Mouse (Mus musculus) CH12.LX (cell line): Measurements from ENCODE around the gene Ankrd11. TPM values are rescaled to one million over a fixed set of nuclear protein-coding genes. Genes with fewer than 3 reads are reported as not detected.

Source experiments
- DNase-seq: peaks from one replicate; pipeline ENCODE4 v3.0.0-alpha.2; 2013; ENCODE audit errors: extremely low read depth
- H3K27ac ChIP-seq: 2 replicates; pipeline ENCODE4 v1.5.1; 2012; ENCODE audit warnings: low read depth, mild to moderate bottlenecking, control low read depth, moderate library complexity; ENCODE audit not compliant: insufficient read depth
- H3K27me3 ChIP-seq: replicated peaks from 2 replicates; pipeline ENCODE3; 2012; ENCODE audit warnings: inconsistent platforms
- H3K36me3 ChIP-seq, 2 experiments: replicated peaks in 1 of 2; 2 replicates each; pipeline versions ENCODE3 to v1.6.1; 2012; ENCODE audit warnings: inconsistent platforms in 1 of 2, low read length in 1 of 2, mild to moderate bottlenecking in 1 of 2, mixed read lengths in 1 of 2, moderate library complexity in 1 of 2; ENCODE audit not compliant: control insufficient read depth in 1 of 2, insufficient read depth in 1 of 2
- H3K4me1 ChIP-seq, 2 experiments: 2 replicates each; pipeline ENCODE4 v1.6.1; 2012; ENCODE audit warnings: inconsistent platforms in 1 of 2, moderate library complexity in 1 of 2; ENCODE audit not compliant: insufficient read depth in 2 of 2, control insufficient read depth in 1 of 2
- H3K4me2 ChIP-seq: 2 replicates; pipeline ENCODE4 v1.6.1; 2012; ENCODE audit warnings: low read depth, mild to moderate bottlenecking, control low read depth; ENCODE audit not compliant: poor library complexity, insufficient read depth, severe bottlenecking
- H3K4me3 ChIP-seq, 3 experiments: fragments of 150-350 bp in 1 of 3; sonication (generic) in 1 of 3; replicated peaks in 1 of 3; 2 replicates each; pipeline versions ENCODE3 to v1.5.1; 2011 to 2012; ENCODE audit warnings: low read depth in 2 of 3, low read length in 2 of 3, mild to moderate bottlenecking in 2 of 3, moderate library complexity in 2 of 3, control low read depth in 1 of 3, improper control_type of control experiment in 1 of 3, inconsistent platforms in 1 of 3, mixed read lengths in 1 of 3; ENCODE audit not compliant: poor library complexity in 1 of 3
- H3K79me2 ChIP-seq: replicated peaks from 2 replicates; pipeline ENCODE4 v1.6.1; 2012; ENCODE audit warnings: mild to moderate bottlenecking, moderate library complexity; ENCODE audit not compliant: control insufficient read depth, poor library complexity, insufficient read depth, severe bottlenecking; ENCODE audit errors: extremely low read depth
- H3K9ac ChIP-seq: 2 replicates; pipeline ENCODE4 v1.6.1; 2012; ENCODE audit warnings: low read depth, mild to moderate bottlenecking, control low read depth, moderate library complexity; ENCODE audit not compliant: insufficient read depth
- H3K9me3 ChIP-seq: replicated peaks from 2 replicates; pipeline ENCODE3; 2012; ENCODE audit warnings: low read length, inconsistent platforms, mixed read lengths
- CHD1 ChIP-seq: IDR thresholded peaks from 2 replicates; pipeline ENCODE4 v1.6.1; 2012; ENCODE audit warnings: low read depth, low read length, improper control_type of control experiment, inconsistent platforms
- HCFC1 ChIP-seq: IDR thresholded peaks from 2 replicates; pipeline ENCODE4 v1.6.1; 2012; ENCODE audit warnings: low read depth, mild to moderate bottlenecking, inconsistent platforms, low read length, improper control_type of control experiment
- IRF4 ChIP-seq: IDR thresholded peaks from 2 replicates; pipeline ENCODE4 v1.6.1; 2014; ENCODE audit warnings: low read depth, mild to moderate bottlenecking, inconsistent platforms, low read length, improper control_type of control experiment
- JUN ChIP-seq: IDR thresholded peaks from 2 replicates; pipeline ENCODE4 v1.6.1; 2011; ENCODE audit warnings: low read depth, mild to moderate bottlenecking, low read length, improper control_type of control experiment, moderate library complexity; ENCODE audit not compliant: insufficient read depth
- JUND ChIP-seq: conservative IDR thresholded peaks from 2 replicates; pipeline ENCODE4 v1.6.1; 2011; ENCODE audit warnings: low read depth, low read length, improper control_type of control experiment
- MAFK ChIP-seq: IDR thresholded peaks from 2 replicates; pipeline ENCODE4 v1.6.1; 2011; ENCODE audit warnings: low read length, improper control_type of control experiment; ENCODE audit not compliant: insufficient replicate concordance
- MAX ChIP-seq: IDR thresholded peaks from 2 replicates; pipeline ENCODE4 v1.6.1; 2011; ENCODE audit warnings: low read length, improper control_type of control experiment
- MAZ ChIP-seq: IDR thresholded peaks from 2 replicates; pipeline ENCODE4 v1.6.1; 2012; ENCODE audit warnings: low read depth, mild to moderate bottlenecking, inconsistent platforms, low read length, improper control_type of control experiment, moderate library complexity
- MXI1 ChIP-seq: IDR thresholded peaks from 2 replicates; pipeline ENCODE4 v1.6.1; 2011; ENCODE audit warnings: mild to moderate bottlenecking, low read depth, low read length, improper control_type of control experiment
- MYC ChIP-seq: IDR thresholded peaks from 2 replicates; pipeline ENCODE4 v1.6.1; 2011; ENCODE audit warnings: low read depth, mild to moderate bottlenecking, improper control_type of control experiment, low read length
- PAX5 ChIP-seq: IDR thresholded peaks from 2 replicates; pipeline ENCODE4 v1.6.1; 2012; ENCODE audit warnings: low read length, inconsistent platforms, mixed read lengths
- POLR2A ChIP-seq: IDR thresholded peaks from 2 replicates; pipeline ENCODE4 v1.6.1; 2011; ENCODE audit warnings: low read depth, mild to moderate bottlenecking, improper control_type of control experiment, low read length
- POLR2AphosphoS2 ChIP-seq: IDR thresholded peaks from 2 replicates; pipeline ENCODE4 v1.6.1; 2011; ENCODE audit warnings: low read depth, low read length, improper control_type of control experiment
- SMC3 ChIP-seq: IDR thresholded peaks from 2 replicates; pipeline ENCODE4 v1.6.1; 2011; ENCODE audit warnings: low read depth, low read length, improper control_type of control experiment
- USF1 ChIP-seq: IDR thresholded peaks from 2 replicates; pipeline ENCODE4 v1.6.1; 2014; ENCODE audit warnings: low read depth, mild to moderate bottlenecking, inconsistent platforms, low read length, improper control_type of control experiment
- USF2 ChIP-seq: conservative IDR thresholded peaks from 2 replicates; pipeline ENCODE4 v1.6.1; 2011; ENCODE audit warnings: low read depth, low read length, improper control_type of control experiment
- ZC3H11A ChIP-seq: IDR thresholded peaks from 2 replicates; pipeline ENCODE4 v1.6.1; 2012; ENCODE audit warnings: low read depth, mild to moderate bottlenecking, inconsistent platforms, low read length, improper control_type of control experiment
- ZNF384 ChIP-seq: IDR thresholded peaks from 2 replicates; pipeline ENCODE4 v1.6.1; 2012; ENCODE audit warnings: low read depth, low read length, improper control_type of control experiment, inconsistent platforms
- dilution Hi-C: fragments of 300-500 bp; cut with MboI; formaldehyde crosslinking; loops from 2 replicates; pipeline ENCODE4 v1.14.3; 2020; ENCODE audit warnings: low sequenced_read_pairs; ENCODE audit not compliant: extremely low pct_unique_long_range_greater_than_20kb, extremely low pct_ligation_motif_present
- in situ Hi-C: fragments of 300-500 bp; cut with MboI; formaldehyde crosslinking; loops from 3 replicates; pipeline ENCODE4 v1.14.3; 2019; ENCODE audit warnings: low sequenced_read_pairs, low pct_ligation_motif_present, low pct_unique_long_range_greater_than_20kb, mixed read lengths
- polyA plus RNA-seq: library from polyadenylated mRNA; unstranded; fragments of >175 nt; gene quantifications from 2 replicates; pipeline ENCODE4 v1.2.1, GENCODE M21; 2012; ENCODE audit warnings: low read depth; ENCODE audit not compliant: insufficient read length
- total RNA-seq, 2 experiments: library from RNA; depleted of rRNA; stranded (reverse); fragments of 300-350 nt in 1 of 2; fragments of >200 nt in 1 of 2; gene quantifications; 2 replicates each; pipeline ENCODE4 v1.2.3; 2012 to 2014

Ankrd11 gene
- total and polyA plus RNA-seq, 3 experiments: 37.4 to 74.9 (median 60.7) TPM

- TF ChIP-seq IRF4: peak; percentile 39; the same call in 1 of the 2 replicates
- no peak for TF ChIP-seq JUN
- TF ChIP-seq MAFK: 0 out of 2 replicates have a peak, but pooled peaks have one; percentile 42
- peak; percentile 91 for TF ChIP-seq POLR2AphosphoS2
- TF ChIP-seq MYC: no peak; the same call in 1 of the 2 replicates
- 0 out of 2 replicates have a peak, but pooled peaks have one; percentile 14 for TF ChIP-seq MAZ
- TF ChIP-seq ZC3H11A: no peak
- peak; percentile 67 for TF ChIP-seq SMC3
- peak; percentile 78; the same call in 1 of the 2 replicates for TF ChIP-seq MXI1
- no peak for TF ChIP-seq PAX5
- peak; percentile 79 for TF ChIP-seq HCFC1
- TF ChIP-seq JUND: no peak; the same call in 1 of the 2 replicates
- no peak for TF ChIP-seq ZNF384
- peak; percentile 70; the same call in 1 of the 2 replicates for TF ChIP-seq MAX
Observed at GRCm38 (mm10) chr8:123065214-123066100, 23.4 kb upstream of the Ankrd11 start (continued).

GRCm38 (mm10) chr8:123064809-123065213 is 22.7 kb upstream of the Ankrd11 start:
- Histone ChIP-seq H3K4me1 (peaks cover 7 to 26% of the 10 kb centered on the region in 2 experiments), H3K27ac (peak overlapping the region; percentile 27; the same call in 1 of the 2 replicates), H3K4me3 (peak overlapping the region; percentile 58 to 98 (median 76)), H3K27me3 (no peaks in the 10 kb centered on the region), H3K79me2 (peaks cover 11% of the 10 kb centered on the region), H3K36me3 (peaks cover 0 to 29% of the 10 kb centered on the region in 2 experiments), H3K4me2 (peak overlapping the region; percentile 69), H3K9me3 (no peaks in the 10 kb centered on the region), H3K9ac (peak overlapping the region; percentile 69)
- dilution Hi-C loops (no loop called here), in situ Hi-C loops (no loop called here)
- TF ChIP-seq HCFC1 (no peak), MAZ (0 out of 2 replicates have a peak, but pooled peaks have one; percentile 49), CHD1 (peak; percentile 79; the same call in 1 of the 2 replicates)
- peak; percentile 73 for DNase-seq

- in situ Hi-C loops (no loop called here), dilution Hi-C loops (no loop called here)
- no peak overlapping the region for H3K9ac ChIP-seq
- H3K79me2 ChIP-seq: peaks cover 11% of the 10 kb centered on the region
- H3K27ac ChIP-seq: no peak overlapping the region
- H3K36me3 ChIP-seq: peaks cover 0 to 26% of the 10 kb centered on the region in 2 experiments
- TF ChIP-seq POLR2A: no peak
- TF ChIP-seq USF1: no peak
- no peak for TF ChIP-seq USF2
- H3K27me3 ChIP-seq: no peaks in the 10 kb centered on the region
- no peaks in the 10 kb centered on the region for H3K9me3 ChIP-seq
- no peak for DNase-seq
- peak overlapping the region in 1 of 3 experiments; percentile 98 for H3K4me3 ChIP-seq
- peaks cover 7 to 26% of the 10 kb centered on the region in 2 experiments for H3K4me1 ChIP-seq
- peak overlapping the region; percentile 69 for H3K4me2 ChIP-seq
Observed at GRCm38 (mm10) chr8:123064072-123064471, 22.0 kb upstream of the Ankrd11 start.
